Mouse (Mus musculus) gastrocnemius, postnatal 14 days (tissue): ENCODE measurements around the gene Hjurp. TPM values are rescaled to one million over a fixed set of nuclear protein-coding genes. Genes with fewer than 3 reads are reported as not detected.

ENCODE experiments used
- DNase-seq: peaks from one replicate; pipeline ENCODE4 v3.0.0; 2021; ENCODE audit warnings: mixed read lengths
- intact Hi-C: fragments of 180-260 bp; cut with DNase I; formaldehyde crosslinking; loops from one replicate; pipeline ENCODE4 v1.15.1; 2025; ENCODE audit warnings: low total_unique reads
- long read RNA-seq, 2 experiments: library from polyadenylated mRNA; stranded (forward); transcript quantifications; one replicate each; pipeline ENCODE4 v2.0.0; 2021
- total RNA-seq, 2 experiments: library from RNA; stranded (reverse); gene quantifications; 2 replicates each; pipeline ENCODE4 v1.2.3; 2021

Gene Hjurp
- 10 to 100 TPM; 16.8 to 17.1 TPM for total RNA-seq
- long read RNA-seq, experiment 1, full-length matches to known transcripts = 4 of 5 reads
- long read RNA-seq, experiment 1, partial matches to known transcripts = 0 of 5 reads
- long read RNA-seq, experiment 1, other reads (novel, unspliced or antisense) = 1 of 5 reads
- long read RNA-seq, experiment 2, full-length matches to known transcripts = 3 of 5 reads
- long read RNA-seq, experiment 2, partial matches to known transcripts = 1 of 5 reads
- long read RNA-seq, experiment 2, other reads (novel, unspliced or antisense) = 1 of 5 reads

GRCm38 (mm10) chr1:88277098-88277817 lies at the start of gene Hjurp, which contains the start of gene Trpm8:
TSS of gene Hjurp (minus strand) at chr1:88277633.
TSS of gene Trpm8 (plus strand) at chr1:88277661.
- peak; percentile 100 for DNase-seq
- intact Hi-C loops = no loop called here

GRCm38 (mm10) chr1:88323101-88323500 lies 45.7 kb upstream of the Hjurp start:
- DNase-seq = no peak
- intact Hi-C loops = no loop called here

DNA sequence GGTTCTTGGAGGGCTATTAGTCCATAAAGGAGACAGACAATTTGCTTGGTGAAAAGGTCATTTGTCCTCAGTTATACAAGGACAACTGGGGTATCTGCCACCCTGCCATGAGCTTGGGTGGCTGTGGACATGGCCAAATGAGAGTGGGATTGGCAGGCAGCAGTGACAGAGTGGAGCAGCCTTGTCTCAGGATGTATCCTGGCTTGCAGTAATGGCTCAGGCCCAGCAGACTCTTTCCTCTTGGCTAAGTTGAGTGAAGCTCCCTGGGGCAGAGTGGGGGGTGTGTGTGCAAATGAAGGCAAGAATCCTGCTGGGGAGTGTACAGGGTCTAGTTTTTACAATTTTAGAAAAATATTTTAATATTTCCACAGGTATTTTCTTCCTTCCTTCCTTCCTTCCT lies 44.7 kb upstream of the Hjurp start:
- DNase-seq = no peak
- intact Hi-C loops = no loop called here

DNA sequence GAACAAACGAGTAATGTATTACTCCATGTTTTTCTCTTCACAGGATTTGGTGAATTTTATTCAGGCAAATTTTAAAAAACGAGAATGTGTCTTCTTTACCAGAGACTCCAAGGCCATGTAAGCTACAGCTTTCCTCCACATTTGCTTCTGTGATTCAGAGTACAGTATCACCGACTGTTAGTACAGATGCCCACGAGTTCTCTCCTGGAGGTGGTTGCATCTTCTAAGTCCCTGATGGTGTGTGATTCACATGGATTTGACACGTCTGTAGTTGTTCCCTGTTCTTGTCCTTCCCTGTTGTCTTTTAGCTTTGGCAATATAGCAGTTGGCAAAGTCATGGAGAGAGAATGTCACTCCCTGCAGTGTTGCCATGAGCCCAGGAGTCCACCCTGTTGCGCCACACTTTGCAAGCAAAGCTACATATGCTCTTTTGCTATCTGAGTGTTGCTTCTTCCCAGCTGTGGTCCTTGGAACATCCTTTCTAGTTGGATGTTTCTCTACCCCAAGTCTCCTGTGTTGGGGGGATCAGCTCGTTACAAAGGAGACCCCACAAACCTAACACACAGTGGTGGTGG lies 43.5 kb upstream of the Hjurp start:
- DNase-seq = no peak
- intact Hi-C loops = no loop called here

DNA sequence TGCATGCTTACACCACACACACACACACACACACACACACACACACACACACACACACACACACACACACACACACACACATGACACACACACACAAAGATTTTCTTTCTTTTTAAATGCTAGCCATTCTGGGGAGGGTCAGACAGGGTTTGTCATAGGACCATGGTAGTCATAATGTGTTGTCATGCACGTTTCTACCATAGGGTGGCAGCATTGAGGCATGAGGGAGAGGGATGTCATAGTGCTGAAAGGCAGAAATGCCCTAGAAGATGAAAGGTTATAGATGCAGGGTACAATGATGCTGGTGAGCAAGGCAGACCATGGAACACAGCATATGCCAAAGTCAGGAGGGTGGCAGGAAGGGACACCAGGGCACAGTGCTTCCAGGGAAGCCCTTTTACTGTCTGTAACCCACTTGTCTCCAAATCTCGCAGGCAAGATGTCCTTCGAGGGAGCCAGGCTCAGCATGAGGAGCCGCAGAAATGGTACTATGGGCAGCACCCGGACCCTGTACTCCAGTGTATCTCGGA lies 41.2 kb upstream of the Hjurp start:
- intact Hi-C loops = no loop called here
- peak; percentile 45 for DNase-seq

- no peak for DNase-seq
- intact Hi-C loops = no loop called here
These were observed 39.8 kb upstream of the Hjurp start for GRCm38 (mm10) chr1:88317279-88317678.

DNA sequence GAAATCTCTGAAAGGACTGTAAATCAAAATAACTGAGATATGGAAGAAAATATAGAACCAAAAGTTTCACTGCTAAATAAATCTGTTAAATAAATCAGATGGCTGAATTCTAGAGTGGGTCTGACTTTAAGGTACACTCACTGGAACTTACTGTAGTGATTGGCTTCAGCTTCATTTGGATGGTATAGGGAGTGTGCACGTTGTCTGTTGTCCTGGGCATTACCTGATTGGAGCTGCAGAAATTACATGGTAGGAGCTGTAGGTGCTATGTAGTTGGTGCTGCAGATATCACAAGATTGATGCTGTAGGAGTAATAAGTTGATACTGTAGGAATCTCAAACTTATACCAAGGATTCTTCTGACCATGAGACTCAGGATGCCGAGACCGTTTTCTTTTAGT lies 32.9 kb upstream of the Hjurp start:
- intact Hi-C loops = no loop called here

DNA sequence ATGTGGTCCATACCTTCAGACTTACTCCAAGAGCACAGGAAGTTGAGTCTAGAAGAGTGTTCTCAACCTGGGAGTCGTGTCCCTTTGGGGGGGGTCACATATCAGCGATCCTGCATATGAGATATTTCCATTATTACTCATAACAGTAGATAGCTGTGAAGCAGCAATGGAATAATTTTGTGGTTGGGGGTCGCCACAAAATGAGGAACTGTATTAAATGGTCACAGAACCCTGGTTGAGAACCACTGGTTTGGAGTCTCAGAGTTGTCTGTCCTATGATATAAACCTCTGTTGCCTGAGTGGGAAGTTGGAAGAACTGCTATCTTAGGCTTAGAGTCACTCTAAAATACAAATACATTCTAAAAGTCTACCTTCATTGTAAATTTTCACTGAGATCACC lies 32.5 kb upstream of the Hjurp start:
- intact Hi-C loops = no loop called here
- no peak for DNase-seq

More for the DNA sequence above, 32.9 kb upstream of the Hjurp start:
- DNase-seq = no peak

DNA sequence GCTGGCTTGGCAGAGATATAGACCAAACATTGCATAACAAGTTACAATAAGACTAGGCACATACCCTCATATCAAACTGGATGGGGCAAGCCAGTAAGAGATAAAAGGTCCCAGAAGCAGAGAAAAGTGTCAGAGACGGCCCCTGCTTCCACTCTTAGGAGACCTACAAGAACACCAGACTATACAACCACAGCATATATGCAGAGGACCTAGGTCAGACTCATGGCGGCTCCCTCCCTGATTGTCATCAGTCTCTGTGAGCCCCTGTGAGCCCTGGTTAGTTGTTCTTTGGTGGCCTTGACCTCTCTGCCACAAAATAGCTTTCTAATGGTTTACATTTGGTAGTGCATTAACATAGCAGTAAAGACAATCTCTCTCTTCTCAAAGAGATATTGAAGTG lies 31.6 kb upstream of the Hjurp start:
- no peak for DNase-seq
- intact Hi-C loops = no loop called here

- DNase-seq = no peak
- intact Hi-C loops = no loop called here
These were observed 29.7 kb upstream of the Hjurp start for GRCm38 (mm10) chr1:88307180-88307579.

DNA sequence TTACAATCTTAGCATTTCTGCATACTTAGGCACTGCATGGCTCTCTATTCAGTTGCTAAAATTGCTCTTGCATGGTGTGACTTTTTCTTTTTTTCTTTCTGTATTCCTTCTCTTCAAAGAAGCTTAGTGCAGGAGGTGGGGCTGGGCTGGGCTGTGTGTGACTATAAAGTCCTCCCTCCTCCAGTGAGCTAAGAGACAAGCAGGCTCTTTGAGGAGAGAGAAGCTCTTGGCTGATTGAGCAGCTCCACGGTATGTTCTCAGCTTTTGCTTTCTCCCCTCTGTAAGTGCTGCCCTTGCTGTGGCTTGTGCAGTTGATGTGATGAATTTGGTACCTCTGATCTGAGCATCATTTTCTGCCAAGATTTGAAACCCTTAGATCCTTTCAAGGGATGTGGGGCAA lies 29.1 kb upstream of the Hjurp start:
- no peak for DNase-seq
- intact Hi-C loops = no loop called here

- intact Hi-C loops = no loop called here
- DNase-seq = no peak
These were observed 27.8 kb upstream of the Hjurp start for GRCm38 (mm10) chr1:88305018-88305795.

- intact Hi-C loops = no loop called here
These were observed 27.0 kb upstream of the Hjurp start for GRCm38 (mm10) chr1:88304261-88304985.

GRCm38 (mm10) chr1:88303762-88304161 lies 26.3 kb upstream of the Hjurp start:
- intact Hi-C loops = no loop called here
- DNase-seq = no peak

More at GRCm38 (mm10) chr1:88304261-88304985, 27.0 kb upstream of the Hjurp start:
- DNase-seq = no peak

GRCm38 (mm10) chr1:88302057-88302740 lies 24.8 kb upstream of the Hjurp start:
- intact Hi-C loops = no loop called here
- no peak for DNase-seq

GRCm38 (mm10) chr1:88301121-88302014 lies 23.9 kb upstream of the Hjurp start:
- intact Hi-C loops = no loop called here
- DNase-seq = no peak

DNA sequence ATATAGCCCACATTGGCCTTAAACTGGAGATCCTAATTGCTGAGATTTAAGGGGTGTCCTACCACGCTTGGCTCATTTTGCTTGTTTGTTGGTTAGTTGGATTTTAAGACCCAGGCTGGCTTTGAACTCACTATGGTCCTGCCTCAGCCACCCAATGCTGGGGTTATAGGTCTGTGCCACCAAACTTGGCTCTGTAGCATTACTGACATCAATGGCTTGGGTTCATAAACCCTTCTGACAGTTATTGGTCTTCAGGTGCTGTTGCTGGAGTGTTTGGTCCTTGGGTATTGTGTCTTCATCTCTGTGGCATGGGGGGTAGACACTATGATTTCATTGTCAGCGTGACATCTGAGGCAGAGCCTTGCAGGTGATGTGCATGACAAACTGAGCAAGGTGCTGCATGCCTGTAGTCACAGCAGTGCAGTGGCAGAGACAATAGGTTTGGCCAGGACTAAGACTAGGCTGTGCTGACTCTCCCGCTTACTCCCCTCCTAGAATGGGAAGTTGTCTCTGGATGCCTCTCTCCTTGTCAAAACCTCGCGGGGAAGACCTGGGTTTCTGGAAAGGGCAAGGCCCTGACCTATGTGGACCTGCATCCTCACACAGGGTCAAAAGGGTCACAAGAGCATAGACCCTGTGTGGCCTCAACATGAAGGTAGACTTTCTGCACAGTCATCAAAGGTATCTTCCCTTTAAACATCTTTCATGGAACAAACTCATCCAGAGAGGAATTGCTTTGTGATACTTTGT lies 23.0 kb upstream of the Hjurp start:
- intact Hi-C loops = no loop called here
- DNase-seq = no peak
